2 mouse cellular contexts compared by ENCODE assay signal in the genomic region with DNA sequence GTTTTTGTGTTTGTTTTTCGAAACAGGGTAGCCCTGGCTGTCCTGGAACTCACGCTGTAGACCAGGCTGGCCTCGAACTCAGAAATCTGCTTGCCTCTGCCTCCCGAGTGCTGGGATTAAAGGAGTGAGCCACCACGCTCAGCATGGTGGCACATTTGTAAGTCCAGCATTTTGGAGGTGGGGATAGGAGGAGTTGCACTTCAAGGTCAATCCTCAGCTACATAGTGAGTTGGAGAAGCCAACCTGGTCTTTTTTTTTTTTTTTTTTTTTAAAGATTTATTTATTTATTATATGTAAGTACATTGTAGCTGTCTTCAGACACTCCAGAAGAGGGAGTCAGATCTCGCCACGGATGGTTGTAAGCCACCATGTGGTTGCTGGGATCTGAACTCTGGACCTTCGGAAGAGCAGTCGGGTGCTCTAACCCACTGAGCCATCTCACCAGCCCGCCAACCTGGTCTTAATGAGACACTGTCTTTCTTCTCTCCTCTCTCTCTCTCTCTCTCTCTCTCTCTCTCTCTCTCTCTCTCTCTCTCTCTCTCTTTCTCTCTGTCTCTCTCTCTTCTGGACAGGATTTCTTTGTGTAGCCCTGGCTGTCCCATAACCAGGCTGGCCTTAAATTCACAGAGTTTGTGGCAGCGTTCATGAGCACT. TPM values are rescaled to one million over a fixed set of nuclear protein-coding genes. Genes with fewer than 3 reads are reported as not detected.
"Had no signal": no experiment of that assay in that cellular context is flagged by ENCODE, and none has a peak within 500 bp of the region (broad histone marks: within the 10 kb centered on the region; RNA-seq: fewer than 3 reads in every experiment).

No protein-coding gene starts in this region.

RNA-seq across cellular contexts. Expression of gene 1810010H24Rik, which starts 9.8 kb away (rescaled TPM):
- total RNA-seq: megakaryocyte progenitor cell, adult 5-6 weeks; monocyte, adult 5-6 weeks had no signal
